Mouse (Mus musculus) heart, adult 2 months (tissue): ENCODE data around the gene Evpl. TPM values are rescaled to one million over a fixed set of nuclear protein-coding genes. Genes with fewer than 3 reads are reported as not detected.

Experiments
- DNase-seq, 2 experiments: peaks; one replicate each; pipeline ENCODE4 v3.0.0; 2021
- H3K27ac ChIP-seq: fragments of 200-600 bp; 2 replicates; pipeline ENCODE4 v1.8.1; 2022
- H3K27me3 ChIP-seq: fragments of 200-500 bp; 2 replicates; pipeline ENCODE4 v1.6.1; 2012; ENCODE audit warnings: mild to moderate bottlenecking, low read length, inconsistent platforms, mixed read lengths; ENCODE audit not compliant: control insufficient read depth, insufficient read depth
- H3K36me3 ChIP-seq: fragments of 200-500 bp; 2 replicates; pipeline ENCODE4 v1.6.1; 2012; ENCODE audit warnings: low read length, inconsistent platforms; ENCODE audit not compliant: control insufficient read depth, insufficient read depth
- H3K4me1 ChIP-seq: fragments of 200-500 bp; 2 replicates; pipeline ENCODE4 v1.6.1; 2011; ENCODE audit warnings: low read length; ENCODE audit not compliant: control insufficient read depth, insufficient read depth
- H3K4me3 ChIP-seq: fragments of 200-600 bp; 2 replicates; pipeline ENCODE4 v1.8.1; 2022
- H3K79me2 ChIP-seq: fragments of 200-500 bp; replicated peaks from 2 replicates; pipeline ENCODE4 v1.6.1; 2012; ENCODE audit warnings: mild to moderate bottlenecking, inconsistent platforms, low read length, moderate library complexity, mixed read lengths; ENCODE audit not compliant: control insufficient read depth, insufficient read depth
- H3K9ac ChIP-seq: fragments of 200-500 bp; 2 replicates; pipeline ENCODE4 v1.6.1; 2012; ENCODE audit warnings: low read depth, mild to moderate bottlenecking, control low read depth, inconsistent platforms, low read length, mixed read lengths
- CTCF ChIP-seq: fragments of 200-600 bp; IDR thresholded peaks from 2 replicates; pipeline ENCODE4 v1.8.1; 2022; ENCODE audit warnings: antibody characterized with exemption, mild to moderate bottlenecking, moderate library complexity
- EP300 ChIP-seq: fragments of 200-500 bp; IDR thresholded peaks from 2 replicates; pipeline ENCODE4 v1.6.1; 2011; ENCODE audit warnings: low read depth, low read length, control low read depth; ENCODE audit not compliant: insufficient read depth
- POLR2A ChIP-seq: fragments of 200-500 bp; IDR thresholded peaks from 2 replicates; pipeline ENCODE4 v1.6.1; 2011; ENCODE audit warnings: mild to moderate bottlenecking, low read depth, low read length, control low read depth; ENCODE audit not compliant: insufficient read depth
- WGBS: fragments of 180-500 bp; shearing (Covaris S2); methylation state at CpG from one replicate; pipeline ENCODE4 v1.1.7; 2018; 5-methylcytosine and 5-hydroxymethylcytosine counted together
- intact Hi-C: fragments of 180-260 bp; cut with DNase I; formaldehyde crosslinking; loops from one replicate; pipeline ENCODE4 v1.15.1; 2025
- polyA plus RNA-seq: library from polyadenylated mRNA; depleted of rRNA; stranded (reverse); fragments of >200 nt; gene quantifications from 2 replicates; pipeline ENCODE4 v1.2.3, GENCODE M21; 2012
- total RNA-seq, 2 experiments: library from RNA; stranded (reverse); gene quantifications; 2 replicates each; pipeline ENCODE4 v1.2.3; 2021

Evpl gene
- total and polyA plus RNA-seq, 3 experiments: 0.29 to 0.50 (median 0.39) TPM

DNA sequence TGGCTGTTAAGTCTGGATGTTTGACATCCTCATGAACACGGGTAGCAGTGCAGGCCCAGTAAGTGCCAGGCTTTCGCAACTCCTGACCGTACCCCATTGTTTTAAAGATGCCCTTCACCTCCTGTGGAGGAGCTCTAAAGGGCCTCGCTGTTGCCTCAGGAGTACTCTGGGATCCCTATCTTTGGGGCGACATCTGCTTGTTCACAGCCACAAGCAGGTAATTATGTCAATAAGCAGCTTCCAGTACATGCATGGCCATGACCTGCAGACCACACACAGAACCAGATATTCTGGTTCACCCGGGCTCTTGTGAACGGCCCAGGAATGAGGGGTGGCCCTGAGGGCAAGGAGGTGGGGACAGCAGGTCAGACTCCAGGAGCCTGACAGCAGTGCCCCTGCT lies 22.4 kb upstream of the Evpl start:
- 93% methylated on average over 7 of the region's 7 CpGs for WGBS
- Histone ChIP-seq H3K4me3 (no peak overlapping the region), H3K27me3 (no peaks in the 10 kb centered on the region), H3K4me1 (no peaks in the 10 kb centered on the region), H3K9ac (no peak overlapping the region), H3K36me3 (no peaks in the 10 kb centered on the region), H3K79me2 (0 out of 2 replicates have a peak, but pooled peaks cover 1% of the 10 kb centered on the region), H3K27ac (no peak overlapping the region)
- TF ChIP-seq POLR2A: no peak
- TF ChIP-seq CTCF: no peak
- no peak for TF ChIP-seq EP300
- intact Hi-C loops: no loop called here
- DNase-seq: no peak

DNA sequence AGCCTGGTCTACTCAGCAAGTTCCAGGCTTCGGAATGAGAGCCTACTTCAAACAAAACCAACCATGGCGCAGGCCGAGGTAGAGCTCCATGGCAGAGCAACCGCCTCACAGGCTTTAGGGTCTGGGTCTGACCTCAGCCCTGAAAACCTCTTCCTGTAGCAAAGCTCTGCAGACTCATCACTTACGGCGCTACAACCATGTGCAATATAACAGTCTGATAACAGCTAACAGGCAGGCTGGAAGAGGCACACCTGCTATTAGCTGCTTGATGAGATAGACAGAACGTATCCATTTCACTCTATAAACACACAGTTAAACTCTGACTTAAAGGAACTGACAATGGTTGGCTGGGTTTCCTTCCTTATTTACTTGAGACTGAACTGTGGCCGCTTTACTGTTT lies 21.6 kb upstream of the Evpl start:
- Histone ChIP-seq H3K36me3 (no peaks in the 10 kb centered on the region), H3K9ac (no peak overlapping the region), H3K27me3 (no peaks in the 10 kb centered on the region), H3K4me1 (no peaks in the 10 kb centered on the region), H3K4me3 (no peak overlapping the region), H3K27ac (no peak overlapping the region), H3K79me2 (0 out of 2 replicates have a peak, but pooled peaks cover 1% of the 10 kb centered on the region)
- no peak for TF ChIP-seq POLR2A
- TF ChIP-seq EP300: no peak
- no peak for TF ChIP-seq CTCF
- intact Hi-C loops: no loop called here
- DNase-seq: no peak
- WGBS: 90% methylated on average over 8 of the region's 8 CpGs

DNA sequence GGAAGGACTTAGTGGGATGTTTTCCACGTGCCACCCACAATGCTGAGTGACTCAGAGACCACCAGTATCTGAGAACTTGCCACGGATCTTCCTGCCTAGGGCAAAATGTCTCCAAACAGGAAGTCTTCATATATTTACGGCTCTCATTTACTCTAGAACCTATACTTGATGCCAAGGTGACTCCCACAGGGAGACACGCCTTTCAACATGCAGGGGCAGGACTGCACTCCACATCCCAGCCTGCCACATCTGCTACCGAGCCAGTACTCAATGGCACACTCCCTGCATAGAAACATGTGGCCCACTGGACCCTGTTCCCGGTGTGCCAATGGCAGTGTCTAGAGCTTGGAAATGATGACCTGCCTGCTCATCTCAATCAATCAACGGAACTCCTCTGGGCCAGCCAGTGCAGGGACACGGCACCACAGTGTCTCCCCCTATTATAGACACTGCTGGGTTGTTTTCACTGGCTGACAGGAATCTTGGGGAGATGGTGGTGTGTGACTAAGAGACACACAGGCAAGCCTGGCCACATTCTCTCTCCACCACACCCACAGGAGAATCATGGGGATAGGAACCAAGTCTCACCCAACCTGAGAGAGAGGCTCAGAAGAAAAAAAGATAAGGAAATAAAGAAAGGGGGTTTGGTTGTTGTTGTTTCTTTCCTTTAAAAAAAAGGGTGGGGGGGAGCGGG lies 18.3 kb upstream of the Evpl start:
- DNase-seq: no peak
- Histone ChIP-seq H3K27me3 (no peaks in the 10 kb centered on the region), H3K27ac (no peak overlapping the region), H3K36me3 (no peaks in the 10 kb centered on the region), H3K4me3 (no peak overlapping the region), H3K9ac (no peak overlapping the region), H3K4me1 (no peaks in the 10 kb centered on the region), H3K79me2 (0 out of 2 replicates have a peak, but pooled peaks cover 1% of the 10 kb centered on the region)
- intact Hi-C loops: no loop called here
- 68% methylated on average over 9 of the region's 9 CpGs for WGBS
- TF ChIP-seq POLR2A (no peak), CTCF (no peak), EP300 (no peak)

DNA sequence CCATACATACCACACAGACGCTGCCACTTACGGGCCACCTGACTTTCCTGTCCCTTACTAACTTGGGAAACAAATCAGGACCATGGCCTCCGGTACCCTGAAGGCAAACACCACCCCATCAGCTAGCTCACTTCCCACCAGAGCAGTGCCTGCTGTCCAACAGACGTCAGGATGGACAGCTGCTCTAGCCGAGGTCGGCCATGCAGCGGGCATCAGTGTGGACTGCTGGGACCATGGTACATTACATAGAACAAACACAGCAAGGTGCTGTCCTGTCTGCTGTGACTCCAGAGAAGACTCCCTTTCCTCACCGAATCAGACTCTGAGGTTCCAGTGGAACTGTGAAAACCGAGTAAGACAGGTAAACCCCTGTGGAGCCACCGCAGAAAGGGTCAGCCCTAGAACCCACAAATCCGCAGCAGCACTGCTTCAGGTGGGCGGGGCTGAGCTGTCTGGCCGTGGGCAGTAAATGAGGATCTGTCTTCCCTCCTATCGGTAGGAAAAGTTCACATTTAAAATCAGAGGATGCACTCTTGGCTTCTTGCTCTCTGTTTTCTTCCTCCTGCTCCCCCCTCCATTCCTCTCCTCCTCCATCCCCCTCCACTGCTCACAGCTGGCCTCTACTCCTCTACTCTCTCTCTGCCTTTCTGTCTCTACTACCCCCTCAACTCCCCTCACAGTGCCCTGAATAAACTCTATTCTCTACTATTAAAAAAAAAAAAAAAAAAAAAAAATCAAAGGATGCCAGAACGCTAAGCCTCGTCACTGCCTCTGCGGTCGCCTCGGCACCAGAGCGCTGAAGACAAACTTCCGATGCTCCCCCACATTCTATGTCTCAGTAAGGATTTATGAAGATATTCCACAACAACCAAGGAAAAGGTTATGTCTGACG lies 17.5 kb upstream of the Evpl start:
- Histone ChIP-seq H3K36me3 (no peaks in the 10 kb centered on the region), H3K79me2 (0 out of 2 replicates have a peak, but pooled peaks cover 1% of the 10 kb centered on the region)

DNA sequence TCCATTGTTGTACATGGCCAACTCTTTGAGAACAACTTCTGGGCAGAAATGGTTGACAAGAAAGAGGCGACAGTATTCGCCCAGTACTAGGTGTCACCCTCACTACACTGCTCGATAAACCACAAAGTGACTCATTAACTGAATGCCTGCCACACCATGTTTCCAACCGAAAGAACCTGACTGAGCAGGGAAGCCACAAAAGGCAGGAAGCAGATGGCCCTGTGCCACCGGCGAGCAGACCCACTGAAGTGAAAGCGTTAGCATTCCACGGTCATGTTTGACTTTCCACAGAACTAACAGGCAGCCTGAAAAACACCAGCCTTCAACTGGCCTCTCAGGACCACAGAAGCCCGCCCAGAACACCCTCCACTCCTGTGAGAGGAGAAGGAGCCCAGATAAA lies 16.8 kb upstream of the Evpl start:
- Histone ChIP-seq H3K27ac (no peak overlapping the region), H3K4me1 (no peaks in the 10 kb centered on the region), H3K27me3 (no peaks in the 10 kb centered on the region), H3K79me2 (0 out of 2 replicates have a peak, but pooled peaks cover 1% of the 10 kb centered on the region), H3K4me3 (no peak overlapping the region), H3K36me3 (no peaks in the 10 kb centered on the region), H3K9ac (no peak overlapping the region)
- TF ChIP-seq EP300 (no peak), POLR2A (no peak), CTCF (no peak)
- no peak for DNase-seq
- intact Hi-C loops: no loop called here
- 67% methylated on average over 9 of the region's 9 CpGs for WGBS

More for the DNA sequence above, 17.5 kb upstream of the Evpl start:
- Histone ChIP-seq H3K27me3 (no peaks in the 10 kb centered on the region), H3K9ac (no peak overlapping the region), H3K4me1 (no peaks in the 10 kb centered on the region), H3K4me3 (no peak overlapping the region), H3K27ac (no peak overlapping the region)
- intact Hi-C loops: no loop called here
- TF ChIP-seq POLR2A (no peak), CTCF (no peak), EP300 (no peak)
- no peak for DNase-seq
- WGBS: 76% methylated on average over 22 of the region's 22 CpGs
